Mouse (Mus musculus) limb, embryonic 13.5 days (tissue): Measurements from ENCODE around the gene Themis. TPM values are rescaled to one million over a fixed set of nuclear protein-coding genes. Genes with fewer than 3 reads are reported as not detected.

Experiments used
- ATAC-seq: fragments of 200-750 bp; cut with Nextera tagmentation; 2 replicates; pipeline ENCODE4 v1.8.0; 2017; ENCODE audit warnings: low read depth, moderate number of reproducible peaks, moderate TSS enrichment; ENCODE audit not compliant: low FRiP score
- H3K27ac ChIP-seq: fragments of 300-500 bp; sonication (generic); 2 replicates; pipeline ENCODE4 v1.5.1; 2015; ENCODE audit warnings: inconsistent platforms, mild to moderate bottlenecking, moderate library complexity
- H3K27me3 ChIP-seq: fragments of 300-500 bp; sonication (generic); 2 replicates; pipeline ENCODE4 v1.6.1; 2015; ENCODE audit warnings: mild to moderate bottlenecking, inconsistent platforms
- H3K36me3 ChIP-seq: fragments of 300-500 bp; sonication (generic); 2 replicates; pipeline ENCODE4 v1.6.1; 2015; ENCODE audit warnings: inconsistent platforms, mild to moderate bottlenecking, moderate library complexity
- H3K4me1 ChIP-seq: fragments of 300-500 bp; sonication (generic); 2 replicates; pipeline ENCODE4 v1.6.1; 2015; ENCODE audit warnings: inconsistent platforms
- H3K4me2 ChIP-seq: fragments of 300-500 bp; sonication (generic); replicated peaks from 2 replicates; pipeline ENCODE4 v1.6.1; 2015; ENCODE audit warnings: inconsistent platforms, mild to moderate bottlenecking, moderate library complexity
- H3K4me3 ChIP-seq: fragments of 300-500 bp; sonication (generic); 2 replicates; pipeline ENCODE4 v1.5.1; 2015; ENCODE audit warnings: moderate library complexity, mild to moderate bottlenecking, inconsistent platforms
- H3K9ac ChIP-seq: fragments of 300-500 bp; sonication (generic); 2 replicates; pipeline ENCODE4 v1.6.1; 2015; ENCODE audit warnings: mild to moderate bottlenecking, inconsistent platforms
- H3K9me3 ChIP-seq: fragments of 300-500 bp; sonication (generic); 2 replicates; pipeline ENCODE4 v1.6.1; 2016; ENCODE audit warnings: inconsistent platforms
- WGBS: fragments of 180-500 bp; shearing (Covaris S2); methylation state at CpG from one replicate; pipeline ENCODE4 v1.1.7; 2015; 5-methylcytosine and 5-hydroxymethylcytosine counted together
- polyA plus RNA-seq: library from polyadenylated mRNA; unstranded; fragments of >200 nt; fragmentation: Nextera tagmentation; extraction: Ambion mirVana; gene quantifications from 2 replicates; pipeline ENCODE4 v1.2.1, GENCODE M21; 2015

Gene Themis
- polyA plus RNA-seq, 1 experiment from 2014 or later, result not detected

DNA sequence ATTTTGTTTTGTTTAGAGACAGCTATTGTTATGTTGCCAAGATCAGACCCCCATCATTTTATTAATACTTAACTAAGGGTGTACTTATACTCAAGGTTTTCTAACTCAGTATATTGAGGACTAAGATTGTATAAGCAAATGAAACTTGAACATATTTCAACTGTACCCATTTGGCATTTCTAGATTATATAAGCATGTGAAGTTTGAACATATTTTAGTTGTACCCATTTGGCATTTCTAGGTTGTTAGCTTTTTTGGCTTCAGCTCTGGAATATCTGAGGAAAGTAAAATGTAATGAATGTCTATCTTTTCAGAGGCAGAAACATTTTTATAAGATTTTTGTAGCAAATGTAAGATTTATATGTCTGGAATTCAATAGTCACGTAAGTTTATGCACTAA is 27.9 kb downstream of the Themis start:
- no peak overlapping the region for H3K9ac ChIP-seq
- 91% methylated on average over 1 of the region's 1 CpGs for WGBS
- no peak overlapping the region for H3K27ac ChIP-seq
- H3K9me3 ChIP-seq, result no peaks in the 10 kb centered on the region
- no peak for ATAC-seq
- H3K4me3 ChIP-seq, result no peak overlapping the region
- no peak overlapping the region for H3K4me2 ChIP-seq
- H3K27me3 ChIP-seq, result no peaks in the 10 kb centered on the region
- no peaks in the 10 kb centered on the region for H3K4me1 ChIP-seq
- no peaks in the 10 kb centered on the region for H3K36me3 ChIP-seq

DNA sequence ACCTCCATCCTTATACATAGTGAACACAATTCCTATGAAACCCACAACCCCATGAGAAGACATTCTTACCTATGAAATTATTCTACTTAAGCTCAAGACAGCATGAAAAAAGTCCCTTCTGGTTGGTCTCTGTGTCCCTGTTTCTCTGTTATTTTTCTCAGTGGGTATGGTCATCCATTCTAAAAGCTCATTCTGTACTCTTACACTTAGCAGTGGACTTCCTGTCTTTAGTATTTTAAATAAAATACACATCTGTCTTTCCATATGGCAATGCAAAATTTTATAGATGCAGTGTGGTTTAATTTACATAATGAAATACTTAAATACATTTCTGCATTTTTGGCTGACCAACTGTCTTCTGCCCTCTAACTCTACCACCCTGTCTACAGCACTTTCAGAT is 30.0 kb downstream of the Themis start:
- Histone ChIP-seq H3K9ac (no peak overlapping the region), H3K36me3 (no peaks in the 10 kb centered on the region), H3K27me3 (no peaks in the 10 kb centered on the region), H3K4me3 (no peak overlapping the region), H3K9me3 (no peaks in the 10 kb centered on the region), H3K4me2 (no peak overlapping the region), H3K27ac (no peak overlapping the region), H3K4me1 (no peaks in the 10 kb centered on the region)
- ATAC-seq, result no peak

DNA sequence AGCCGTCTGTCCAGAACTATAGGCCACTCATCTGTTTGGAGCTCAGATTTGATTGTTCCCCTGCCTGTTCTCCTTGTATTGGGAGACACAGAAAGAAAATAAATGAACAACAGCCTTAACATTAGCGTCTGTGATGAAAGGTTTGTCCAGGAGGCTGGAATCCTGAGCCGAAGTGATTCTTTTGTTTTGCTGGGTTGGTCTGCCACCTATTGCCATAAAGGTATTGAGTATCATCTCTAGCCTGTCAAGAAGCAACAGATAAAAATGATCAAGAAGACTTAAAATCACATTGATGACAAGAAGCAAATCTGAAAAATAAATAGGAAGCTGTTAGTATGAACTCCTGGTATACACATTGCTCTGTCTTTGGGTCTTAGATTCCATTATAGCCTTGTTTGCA is 53.7 kb downstream of the Themis start:
- no peak overlapping the region for H3K27ac ChIP-seq
- ATAC-seq, result no peak
- 69% methylated on average over 3 of the region's 3 CpGs for WGBS

DNA sequence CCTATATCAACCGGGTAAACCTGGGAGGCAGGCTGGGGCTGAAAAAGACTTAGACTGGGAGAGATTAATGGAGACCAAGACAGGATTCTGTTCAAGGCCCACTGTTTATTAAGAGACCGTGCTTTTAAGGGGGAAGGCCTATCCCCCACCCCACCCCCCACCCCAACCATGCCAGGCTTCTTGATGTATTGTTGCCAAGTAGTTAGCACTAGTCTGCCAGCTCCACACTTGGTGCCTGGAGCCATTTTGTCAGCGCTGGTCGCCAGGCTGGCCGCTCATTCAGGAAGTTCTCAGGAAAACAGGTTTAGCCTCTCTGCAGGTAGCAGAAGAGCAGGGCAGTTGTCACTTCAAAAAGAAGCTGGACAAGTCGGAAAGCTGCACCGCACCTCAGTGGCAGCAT is 55.1 kb downstream of the Themis start:
- WGBS, result 73% methylated on average over 7 of the region's 7 CpGs
- no peak for ATAC-seq
- Histone ChIP-seq H3K4me3 (no peak overlapping the region), H3K9me3 (no peaks in the 10 kb centered on the region), H3K36me3 (no peaks in the 10 kb centered on the region), H3K9ac (no peak overlapping the region), H3K4me2 (no peak overlapping the region), H3K27ac (no peak overlapping the region), H3K27me3 (no peaks in the 10 kb centered on the region), H3K4me1 (no peaks in the 10 kb centered on the region)

More for the DNA sequence above, 53.7 kb downstream of the Themis start:
- H3K9ac ChIP-seq, result no peak overlapping the region
- no peaks in the 10 kb centered on the region for H3K27me3 ChIP-seq
- H3K4me3 ChIP-seq, result no peak overlapping the region
- H3K4me2 ChIP-seq, result no peak overlapping the region
- H3K36me3 ChIP-seq, result no peaks in the 10 kb centered on the region
- H3K9me3 ChIP-seq, result no peaks in the 10 kb centered on the region
- H3K4me1 ChIP-seq, result no peaks in the 10 kb centered on the region

DNA sequence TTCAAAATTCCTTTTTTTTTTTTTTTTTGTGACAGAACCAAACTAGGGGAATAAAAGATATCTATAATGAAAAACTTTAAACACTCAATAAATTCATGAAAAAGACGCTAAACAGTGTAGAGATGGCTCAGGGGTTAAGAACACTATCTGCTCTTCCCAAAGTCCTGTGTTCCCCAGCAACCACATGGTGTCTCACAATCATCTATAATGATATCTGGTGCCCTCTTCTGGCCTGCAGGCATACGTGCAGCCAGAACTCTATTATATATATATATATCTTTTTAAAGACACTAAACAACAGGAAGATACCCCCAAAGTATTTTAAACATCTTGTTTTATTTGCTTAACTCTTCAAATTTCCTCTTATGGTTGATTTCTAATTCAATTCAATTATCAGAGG is 62.0 kb downstream of the Themis start:
- H3K27me3 ChIP-seq, result no peaks in the 10 kb centered on the region
- no peaks in the 10 kb centered on the region for H3K36me3 ChIP-seq
- no peak overlapping the region for H3K4me2 ChIP-seq
- H3K4me3 ChIP-seq, result no peak overlapping the region
- no peak for ATAC-seq
- no peaks in the 10 kb centered on the region for H3K9me3 ChIP-seq
- no peak overlapping the region for H3K9ac ChIP-seq
- no peak overlapping the region for H3K27ac ChIP-seq
- WGBS, result 7% methylated on average over 2 of the region's 2 CpGs
- H3K4me1 ChIP-seq, result no peaks in the 10 kb centered on the region

DNA sequence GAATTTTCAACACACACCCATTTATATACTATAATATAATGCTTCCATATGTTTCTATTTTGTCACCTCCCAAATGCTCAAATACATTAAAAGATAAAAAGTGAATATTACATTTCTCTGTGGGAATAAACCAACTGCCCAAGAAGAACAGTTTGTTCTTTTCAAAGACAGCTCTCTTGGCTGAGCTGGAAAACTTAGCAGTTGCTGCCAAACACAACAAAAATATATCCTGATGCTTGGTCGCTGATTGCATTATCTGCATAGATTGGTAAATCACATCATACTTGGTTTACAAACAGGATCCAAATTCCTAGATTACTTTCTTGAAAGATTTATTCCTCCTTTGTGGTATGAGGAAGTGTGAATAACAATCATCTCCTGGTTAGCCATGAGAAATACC is 69.8 kb downstream of the Themis start:
- Histone ChIP-seq H3K36me3 (no peaks in the 10 kb centered on the region), H3K9ac (no peak overlapping the region), H3K27me3 (no peaks in the 10 kb centered on the region), H3K4me1 (no peaks in the 10 kb centered on the region), H3K4me3 (no peak overlapping the region), H3K27ac (no peak overlapping the region), H3K9me3 (no peaks in the 10 kb centered on the region), H3K4me2 (no peak overlapping the region)
- 82% methylated on average over 1 of the region's 1 CpGs for WGBS
- ATAC-seq, result no peak

DNA sequence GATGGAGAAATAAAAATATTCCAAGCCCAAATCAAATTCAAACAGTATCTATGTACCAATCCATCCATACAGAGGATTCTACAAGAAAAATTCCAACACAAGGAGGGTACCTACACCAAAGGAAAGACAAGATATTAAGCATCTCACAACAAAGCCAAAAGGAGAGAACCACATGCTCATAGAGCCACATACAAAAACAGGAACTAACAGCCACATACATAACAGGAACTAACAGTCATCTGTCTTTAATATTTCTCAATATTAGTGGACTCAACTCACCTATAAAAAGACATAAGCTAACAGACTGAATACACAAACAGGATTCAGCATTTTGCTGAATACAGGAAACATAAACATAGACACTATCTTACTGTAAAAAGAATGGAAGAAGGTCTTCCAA is 78.3 kb downstream of the Themis start:
- Histone ChIP-seq H3K9me3 (no peaks in the 10 kb centered on the region), H3K4me1 (no peaks in the 10 kb centered on the region), H3K27ac (no peak overlapping the region), H3K4me3 (no peak overlapping the region), H3K36me3 (no peaks in the 10 kb centered on the region), H3K4me2 (no peak overlapping the region), H3K9ac (no peak overlapping the region), H3K27me3 (no peaks in the 10 kb centered on the region)
- no peak for ATAC-seq

DNA sequence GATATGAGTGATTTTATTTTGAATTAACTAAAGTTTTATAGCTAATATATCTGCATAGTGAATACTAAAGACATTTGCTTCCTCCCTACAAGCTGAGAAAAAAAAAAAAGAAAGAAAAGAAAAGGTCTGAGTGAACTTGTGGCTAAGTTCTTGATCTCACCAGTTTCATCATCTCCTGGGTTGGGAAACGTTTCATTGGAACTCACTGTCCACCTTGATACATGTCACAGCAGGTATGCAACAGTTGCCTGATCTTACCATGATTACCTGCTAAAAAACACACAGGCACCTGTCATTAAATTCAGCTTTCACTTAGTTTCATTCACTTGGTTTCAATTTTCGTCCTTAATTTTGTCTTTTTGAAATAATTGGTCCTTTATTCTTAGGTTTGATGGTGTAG is 85.2 kb downstream of the Themis start:
- 55% methylated on average over 2 of the region's 2 CpGs for WGBS
- no peak overlapping the region for H3K9ac ChIP-seq
- no peaks in the 10 kb centered on the region for H3K36me3 ChIP-seq
- no peak overlapping the region for H3K27ac ChIP-seq
- no peak for ATAC-seq
- no peak overlapping the region for H3K4me2 ChIP-seq
- H3K9me3 ChIP-seq, result no peaks in the 10 kb centered on the region
- no peaks in the 10 kb centered on the region for H3K27me3 ChIP-seq
- peaks cover 3% of the 10 kb centered on the region; the same call in 1 of the 2 replicates for H3K4me1 ChIP-seq
- no peak overlapping the region for H3K4me3 ChIP-seq

DNA sequence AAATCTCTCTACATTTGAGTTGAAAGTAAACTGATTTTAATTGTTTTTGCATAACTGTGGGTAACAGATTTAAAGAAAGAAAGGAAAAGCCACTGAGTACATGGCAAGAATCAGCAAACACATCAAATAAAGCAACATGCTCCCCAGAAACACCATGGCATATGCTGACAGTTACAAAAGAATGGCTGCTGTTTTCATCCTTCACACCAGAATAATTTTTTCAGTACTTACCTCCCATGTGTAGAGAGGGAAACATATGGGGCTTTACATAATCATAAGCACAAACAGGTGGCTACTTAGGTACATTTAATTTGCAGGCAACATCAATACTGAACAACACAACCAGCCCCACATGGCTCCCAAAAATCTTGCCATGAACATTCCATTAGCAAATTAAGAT is 86.8 kb downstream of the Themis start:
- Histone ChIP-seq H3K9ac (no peak overlapping the region), H3K27me3 (no peaks in the 10 kb centered on the region), H3K4me2 (no peak overlapping the region), H3K27ac (no peak overlapping the region), H3K36me3 (no peaks in the 10 kb centered on the region), H3K9me3 (no peaks in the 10 kb centered on the region), H3K4me1 (peaks cover 3% of the 10 kb centered on the region; the same call in 1 of the 2 replicates), H3K4me3 (no peak overlapping the region)
- ATAC-seq, result no peak

DNA sequence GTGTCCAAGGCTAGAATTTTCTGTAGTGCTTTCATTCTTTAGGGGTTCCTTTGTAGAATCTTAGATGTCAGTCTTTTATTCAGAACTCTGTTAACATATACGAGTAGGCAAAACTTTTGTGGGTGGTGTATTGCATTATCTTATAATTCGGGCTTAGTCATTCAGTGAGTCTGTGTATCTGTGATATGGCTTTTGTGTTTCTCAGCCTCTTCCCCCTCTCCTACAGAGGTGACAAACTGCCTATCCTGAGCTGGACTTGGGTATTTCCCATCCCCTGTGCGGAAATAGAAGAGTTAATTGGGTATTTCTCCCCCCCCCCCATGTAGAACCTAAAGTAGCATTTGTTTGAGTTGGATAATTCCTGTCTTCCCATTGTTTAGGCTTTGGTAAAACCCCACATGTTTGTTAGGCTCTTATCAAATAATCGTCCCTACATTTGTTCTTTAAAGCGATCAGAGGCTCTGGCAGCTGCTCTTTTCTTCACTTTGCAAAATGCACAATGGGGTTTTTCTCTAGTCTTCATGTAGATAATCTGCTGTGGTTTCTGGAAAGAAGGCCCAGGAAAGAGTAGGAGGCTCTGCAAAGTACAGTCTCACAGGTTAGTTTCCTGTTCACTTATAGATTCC is 108.7 kb downstream of the Themis start:
- WGBS, result 83% methylated on average over 5 of the region's 5 CpGs
- no peak for ATAC-seq
- Histone ChIP-seq H3K4me2 (no peak overlapping the region), H3K9me3 (no peaks in the 10 kb centered on the region), H3K27me3 (no peaks in the 10 kb centered on the region), H3K9ac (no peak overlapping the region), H3K4me1 (no peaks in the 10 kb centered on the region), H3K4me3 (no peak overlapping the region), H3K36me3 (no peaks in the 10 kb centered on the region), H3K27ac (no peak overlapping the region)

DNA sequence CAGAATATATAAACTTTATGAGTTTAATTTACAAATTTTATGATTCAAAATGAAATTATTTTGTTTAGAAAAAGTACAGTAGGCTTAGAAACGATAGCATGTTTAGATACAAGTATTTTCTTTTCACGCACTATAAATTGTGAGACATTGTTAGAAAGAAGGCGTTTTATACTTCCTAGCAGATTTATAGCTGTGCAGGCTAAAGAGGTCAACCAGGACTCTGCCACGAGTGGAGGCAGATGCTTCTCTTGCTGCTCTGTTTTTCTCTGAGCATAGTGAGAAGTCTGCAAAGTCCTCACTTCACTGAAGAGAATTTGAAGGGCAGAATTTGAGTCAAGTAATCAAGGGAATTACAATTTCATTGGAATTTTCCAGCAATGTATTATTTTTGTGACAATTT is 131.3 kb downstream of the Themis start:
- no peak overlapping the region for H3K4me2 ChIP-seq
- H3K9ac ChIP-seq, result no peak overlapping the region
- no peak for ATAC-seq
- 52% methylated on average over 4 of the region's 4 CpGs for WGBS
- H3K9me3 ChIP-seq, result no peaks in the 10 kb centered on the region
- no peaks in the 10 kb centered on the region for H3K27me3 ChIP-seq
- H3K27ac ChIP-seq, result no peak overlapping the region
- no peaks in the 10 kb centered on the region for H3K4me1 ChIP-seq
- no peak overlapping the region for H3K4me3 ChIP-seq
- no peaks in the 10 kb centered on the region for H3K36me3 ChIP-seq

DNA sequence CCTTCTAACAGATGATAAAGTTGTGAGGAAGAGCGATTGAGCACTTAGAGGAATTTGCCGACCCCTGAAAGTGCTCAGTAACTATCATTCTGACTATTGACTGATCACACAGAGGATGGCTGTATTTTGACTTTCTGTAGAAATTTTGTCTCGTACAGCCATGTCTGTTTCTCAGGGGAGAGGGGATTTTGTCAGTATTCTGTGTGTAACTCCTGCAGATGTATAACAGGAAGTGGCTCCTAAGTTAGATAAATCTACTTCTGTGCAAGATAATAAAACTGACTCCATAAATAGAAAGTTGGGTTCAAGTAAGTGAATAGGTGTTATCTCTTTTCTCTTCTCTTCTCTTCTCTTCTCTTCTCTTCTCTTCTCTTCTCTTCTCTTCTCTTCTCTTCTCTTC is 137.0 kb downstream of the Themis start:
- H3K4me2 ChIP-seq, result no peak overlapping the region
- no peaks in the 10 kb centered on the region for H3K4me1 ChIP-seq
- no peaks in the 10 kb centered on the region for H3K9me3 ChIP-seq
- WGBS, result 76% methylated on average over 3 of the region's 3 CpGs
- no peaks in the 10 kb centered on the region for H3K36me3 ChIP-seq
- H3K9ac ChIP-seq, result no peak overlapping the region
- H3K4me3 ChIP-seq, result no peak overlapping the region
- no peak for ATAC-seq
- no peak overlapping the region for H3K27ac ChIP-seq
- no peaks in the 10 kb centered on the region for H3K27me3 ChIP-seq

DNA sequence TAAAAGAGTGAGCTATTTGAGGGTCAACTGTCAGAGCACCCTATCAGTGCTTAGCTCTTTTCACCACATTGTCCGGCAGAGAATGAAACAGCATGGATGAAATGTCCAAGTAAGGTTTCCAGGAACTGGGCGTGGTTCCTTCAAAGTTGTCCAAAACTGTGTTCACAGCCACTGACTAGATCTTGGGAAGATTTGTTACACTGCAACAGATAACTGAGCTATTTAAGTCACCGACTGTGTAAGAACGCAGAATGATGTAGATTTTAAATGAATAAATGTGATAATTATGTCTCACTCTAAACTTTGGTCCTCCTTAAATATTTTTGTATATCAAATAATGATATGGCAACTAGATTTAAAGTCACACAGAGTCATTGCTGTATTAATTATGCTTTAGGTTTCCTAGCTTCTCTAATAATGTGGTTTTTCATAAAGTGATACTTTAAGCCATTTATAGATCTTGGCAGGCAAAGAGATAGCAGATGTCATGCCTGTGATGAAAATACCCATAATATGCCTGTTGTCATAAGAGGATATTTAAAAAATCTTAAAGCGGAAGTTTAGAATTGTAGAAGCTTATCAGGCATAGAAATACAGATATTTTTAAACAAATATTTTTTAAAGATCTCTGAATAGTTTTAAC is 143.9 kb downstream of the Themis start:
- 92% methylated on average over 5 of the region's 5 CpGs for WGBS
- ATAC-seq, result no peak
- Histone ChIP-seq H3K27ac (no peak overlapping the region), H3K4me1 (no peaks in the 10 kb centered on the region), H3K27me3 (no peaks in the 10 kb centered on the region), H3K9me3 (no peaks in the 10 kb centered on the region), H3K4me2 (no peak overlapping the region), H3K9ac (no peak overlapping the region), H3K4me3 (no peak overlapping the region), H3K36me3 (no peaks in the 10 kb centered on the region)
